Mouse (Mus musculus) embryo, embryonic 10 days (tissue): Measurements from ENCODE around the gene Nfib.

Experiments used
- DNase-seq: peaks from one replicate; pipeline ENCODE4 v3.0.0-alpha.2; 2015; ENCODE audit warnings: low spot score

The Nfib gene

GRCm38 (mm10) chr4:82512743-82513425 is 192.7 kb downstream of the Nfib start:
- DNase-seq = peak; percentile 95

- DNase-seq = peak; percentile 41
These were observed 193.2 kb downstream of the Nfib start for GRCm38 (mm10) chr4:82512335-82512734.

- peak; percentile 79 for DNase-seq
These were observed 194.0 kb downstream of the Nfib start for GRCm38 (mm10) chr4:82511524-82511923.

- no peak for DNase-seq
These were observed 194.5 kb downstream of the Nfib start for GRCm38 (mm10) chr4:82511001-82511513.

DNA sequence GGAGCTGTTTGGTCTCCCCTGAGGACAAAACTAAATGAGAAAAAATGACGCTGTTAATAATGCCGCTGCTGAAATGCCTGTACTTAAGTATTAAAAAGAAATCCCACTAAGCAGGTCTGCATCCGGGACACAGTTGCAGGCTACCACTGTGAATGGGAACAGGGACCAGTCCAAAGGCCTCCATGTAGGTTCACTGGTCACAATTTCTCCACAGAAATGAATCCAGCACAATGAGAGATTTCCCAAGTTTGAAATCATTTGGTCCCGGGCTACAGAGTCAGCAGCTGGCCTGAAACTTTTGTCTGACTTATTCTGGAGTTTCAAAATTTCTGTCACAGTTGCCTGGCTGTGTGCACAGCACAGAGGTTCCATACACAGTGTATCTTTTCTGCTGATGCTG is 195.8 kb downstream of the Nfib start:
- DNase-seq = no peak

DNA sequence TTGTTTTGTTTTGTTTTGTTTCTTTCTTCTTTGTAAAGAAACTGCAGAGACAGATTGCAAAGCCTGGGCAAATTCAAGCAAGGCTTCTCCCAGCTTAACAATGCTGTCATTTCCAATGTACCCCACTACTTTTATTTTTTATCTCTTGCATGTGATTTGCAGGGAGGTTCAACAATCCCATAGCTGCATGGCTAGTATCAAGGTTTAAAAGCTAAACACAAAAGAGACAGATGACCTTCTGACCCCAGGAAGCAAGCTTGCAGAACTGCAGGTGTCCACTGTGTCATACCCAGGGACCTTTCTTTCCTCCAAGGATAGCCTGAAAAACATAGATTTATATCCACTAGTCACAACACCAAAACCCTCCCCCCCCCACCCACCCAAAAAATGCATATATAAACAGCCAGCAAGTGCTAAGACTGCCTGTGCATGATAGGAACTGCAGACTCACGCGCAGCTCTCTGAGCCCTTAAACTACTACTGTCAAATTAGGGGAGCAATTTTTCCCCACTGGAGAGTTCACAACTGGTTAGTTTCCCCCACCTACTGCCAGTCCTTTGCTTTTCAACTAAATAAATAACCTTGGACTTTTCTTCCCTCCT is 196.3 kb downstream of the Nfib start:
- DNase-seq = peak; percentile 61

GRCm38 (mm10) chr4:82508281-82508687 is 197.3 kb downstream of the Nfib start:
- no peak for DNase-seq

GRCm38 (mm10) chr4:82507541-82508280 is 197.8 kb downstream of the Nfib start:
- no peak for DNase-seq

- DNase-seq = peak; percentile 76
These were observed 198.7 kb downstream of the Nfib start for GRCm38 (mm10) chr4:82506731-82507331.

DNA sequence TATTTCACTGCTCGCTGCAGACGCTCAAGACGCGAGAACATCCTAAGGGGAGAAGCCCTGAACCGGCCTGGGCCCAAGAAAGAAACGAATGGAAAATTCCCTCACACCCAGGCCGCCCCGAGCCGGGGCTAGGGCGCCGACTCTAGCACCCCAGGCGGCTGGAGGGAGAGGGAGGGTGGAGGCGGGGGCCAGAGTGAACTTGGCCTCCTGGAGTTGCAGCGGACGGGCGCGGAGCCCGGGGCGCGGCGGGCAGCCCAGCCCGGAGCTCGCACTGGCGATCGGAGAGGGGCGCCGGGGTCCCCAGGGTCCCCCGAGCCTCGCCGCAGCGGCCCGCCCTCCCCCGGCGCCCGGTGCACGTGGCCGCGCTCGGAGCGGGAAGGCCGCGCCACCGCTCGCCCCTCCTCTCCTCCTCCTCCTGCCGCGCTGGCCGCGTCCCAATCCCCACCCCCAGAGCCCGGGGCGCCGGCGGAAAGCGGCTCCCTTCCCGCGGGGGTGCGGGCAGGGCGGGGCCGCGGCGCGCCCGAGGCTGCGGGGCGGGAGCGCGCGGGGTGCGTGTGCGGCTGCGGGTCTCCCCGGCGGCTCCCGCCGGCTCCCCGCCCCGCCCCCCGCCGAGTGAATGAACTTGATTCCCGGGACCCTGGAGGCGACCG is 199.3 kb downstream of the Nfib start:
- peak; percentile 74 for DNase-seq

- peak; percentile 86 for DNase-seq
These were observed 200.2 kb downstream of the Nfib start for GRCm38 (mm10) chr4:82505121-82506031.

DNA sequence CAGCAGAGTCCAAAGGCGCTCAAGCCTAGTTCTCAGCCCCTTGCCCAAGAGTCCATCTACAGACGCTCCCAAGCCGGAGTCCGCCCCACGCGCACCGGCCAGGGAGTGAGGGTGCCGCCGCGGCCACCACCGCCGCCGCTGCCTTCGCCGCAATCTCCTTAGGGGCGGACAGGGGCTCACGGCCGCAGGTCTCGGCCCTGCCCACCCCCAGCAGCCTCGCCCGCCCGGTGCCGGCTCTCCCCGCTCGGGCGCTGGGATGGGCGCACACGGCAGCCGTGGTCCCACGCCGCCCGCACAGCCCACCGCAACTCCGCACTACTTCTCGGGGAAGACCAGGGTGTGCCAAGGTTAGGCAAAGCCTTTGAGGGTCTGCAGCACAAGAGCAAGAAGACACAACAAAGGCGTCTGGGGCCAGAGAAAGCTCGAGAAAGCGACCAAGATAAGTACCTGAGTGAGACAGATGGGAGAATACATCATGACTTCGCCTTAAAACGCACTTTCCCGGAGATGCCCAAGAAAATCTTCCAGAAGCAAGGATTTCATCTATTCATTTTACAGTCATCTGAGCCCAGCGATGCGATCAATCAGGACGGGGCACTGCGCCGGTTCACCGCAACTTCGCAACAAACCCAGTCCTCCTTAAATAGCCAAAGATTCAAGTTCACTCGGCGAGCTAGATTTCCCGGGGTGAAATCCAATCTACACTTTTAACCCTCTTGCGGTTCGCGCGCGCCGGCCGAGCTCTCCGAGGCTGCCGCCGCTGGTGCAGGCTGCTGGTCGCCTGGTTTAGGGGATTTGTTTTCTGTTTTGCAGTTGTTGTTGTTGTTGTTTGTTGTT is 201.0 kb downstream of the Nfib start:
- DNase-seq = peak; percentile 58

DNA sequence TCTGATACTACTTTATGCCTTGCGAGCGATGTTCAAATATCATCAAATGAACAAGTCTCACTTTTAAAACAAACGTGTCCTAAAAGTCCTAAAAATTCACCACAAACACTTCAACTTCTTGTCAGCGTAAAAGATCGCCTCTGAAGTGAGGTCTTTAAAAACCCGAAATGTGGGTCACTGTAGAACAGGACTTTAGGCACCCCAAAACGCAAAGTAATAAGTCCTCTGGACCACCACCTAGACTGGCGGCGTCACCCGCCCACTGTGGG is 201.6 kb downstream of the Nfib start:
- no peak for DNase-seq

- DNase-seq = no peak
These were observed 202.1 kb downstream of the Nfib start for GRCm38 (mm10) chr4:82503274-82504014.

- no peak for DNase-seq
These were observed 202.9 kb downstream of the Nfib start for GRCm38 (mm10) chr4:82502611-82503010.

DNA sequence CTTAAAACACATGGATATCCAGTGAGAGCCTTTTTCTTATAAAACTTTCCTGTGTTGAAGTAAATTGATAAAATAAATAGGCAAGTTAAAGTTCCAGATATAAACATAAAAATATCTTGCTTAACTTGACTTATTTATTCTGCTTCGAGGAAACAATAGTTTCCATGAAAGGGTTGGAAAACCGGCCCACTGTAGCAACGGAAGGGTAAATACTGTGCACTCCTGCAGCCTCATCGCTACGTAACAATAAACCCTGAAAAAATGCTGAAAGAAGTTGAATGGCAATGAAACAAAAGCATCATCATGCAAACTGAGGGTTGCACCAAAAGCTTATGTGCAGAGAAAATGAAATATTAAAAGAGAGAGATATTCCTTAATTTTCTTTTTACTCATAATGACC is 203.5 kb downstream of the Nfib start:
- no peak for DNase-seq

- DNase-seq = no peak
These were observed 204.9 kb downstream of the Nfib start for GRCm38 (mm10) chr4:82500578-82501098.

- no peak for DNase-seq
These were observed 205.6 kb downstream of the Nfib start for GRCm38 (mm10) chr4:82499725-82500577.
